Mouse (Mus musculus): Measurements from ENCODE around the gene Tenm4. TPM values are rescaled to one million over a fixed set of nuclear protein-coding genes. Genes with fewer than 3 reads are reported as not detected.
A peak's percentile ranks its signal among the peaks of the same experiment; 100 is the strongest.

Tenm4 gene
- total RNA-seq, 2 experiments from 2014 or later, result 111 to 131 TPM

- peak overlapping the region; percentile 48; the same call in 1 of the 2 replicates for H3K27ac ChIP-seq
- no peak for DNase-seq (ENCODE audit: low spot score in 2 of 2)
- TF ChIP-seq CTCF (conservative IDR thresholded peaks at IDR 0.05), result no peak
- no peak overlapping the region for H3K4me3 ChIP-seq
Measured at GRCm38 (mm10) chr7:96890035-96890621, 719.1 kb downstream of the Tenm4 start.

- no peak for DNase-seq (ENCODE audit: low spot score in 2 of 2)
- Histone ChIP-seq H3K27ac (peak overlapping the region; percentile 39; the same call in 1 of the 2 replicates), H3K4me3 (no peak overlapping the region)
- no peak for TF ChIP-seq CTCF (conservative IDR thresholded peaks at IDR 0.05)
Measured at GRCm38 (mm10) chr7:96890987-96891386, 719.9 kb downstream of the Tenm4 start.

DNA sequence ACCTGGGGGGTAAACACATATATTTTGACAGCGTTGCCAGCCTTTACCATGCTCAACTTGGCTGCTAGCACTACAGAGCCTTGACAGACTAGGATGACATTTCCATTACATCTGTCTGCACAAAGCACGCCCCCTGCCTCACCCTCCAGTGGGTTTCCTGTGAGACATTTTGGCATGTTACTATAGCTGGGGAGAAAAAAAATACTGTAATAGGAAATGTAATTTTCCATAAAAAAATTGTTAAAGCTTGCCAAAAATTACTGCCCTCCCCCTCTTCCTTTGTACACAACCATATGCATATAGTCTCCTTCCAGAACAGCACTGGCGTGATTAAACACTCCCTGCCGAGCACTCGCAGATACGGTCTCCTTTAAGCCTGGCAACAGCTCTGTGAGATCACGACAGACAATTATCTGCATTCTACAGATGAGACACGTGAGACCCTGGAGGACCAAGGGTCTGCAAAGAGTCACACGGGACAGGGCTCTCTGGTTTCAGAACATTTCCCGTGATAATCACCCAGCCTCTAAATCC is 728.1 kb downstream of the Tenm4 start:
- Histone ChIP-seq H3K27ac (peak overlapping the region; percentile 68; the same call in 1 of the 2 replicates), H3K4me3 (no peak overlapping the region)
- peak in 1 of 2 experiments; percentile 55 for DNase-seq (ENCODE audit: low spot score in 2 of 2)
- no peak for TF ChIP-seq CTCF (conservative IDR thresholded peaks at IDR 0.05)

DNA sequence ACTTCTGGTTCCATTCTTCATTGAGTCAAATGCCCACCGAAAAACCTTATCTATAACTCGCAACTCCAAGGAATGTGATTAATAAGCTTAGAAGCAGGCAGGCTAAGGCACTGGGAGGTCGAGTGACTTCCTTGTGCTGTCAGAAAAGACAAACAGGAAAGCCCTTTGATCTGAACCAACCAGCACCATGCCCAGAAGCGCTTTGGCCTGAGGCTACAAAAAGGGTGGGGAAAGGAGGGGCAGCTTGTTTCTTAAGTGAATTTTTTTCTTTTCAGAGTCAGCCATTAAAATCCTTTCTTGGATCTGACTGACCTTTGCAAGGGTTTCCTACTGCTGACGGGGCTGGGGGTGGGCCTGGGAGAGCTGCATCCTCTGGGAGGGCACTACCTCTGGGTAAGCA is 731.1 kb downstream of the Tenm4 start:
- H3K4me3 ChIP-seq, result no peak overlapping the region
- H3K27ac ChIP-seq, result peak overlapping the region; percentile 43
- no peak for DNase-seq (ENCODE audit: low spot score in 2 of 2)
- TF ChIP-seq CTCF (conservative IDR thresholded peaks at IDR 0.05), result no peak

DNA sequence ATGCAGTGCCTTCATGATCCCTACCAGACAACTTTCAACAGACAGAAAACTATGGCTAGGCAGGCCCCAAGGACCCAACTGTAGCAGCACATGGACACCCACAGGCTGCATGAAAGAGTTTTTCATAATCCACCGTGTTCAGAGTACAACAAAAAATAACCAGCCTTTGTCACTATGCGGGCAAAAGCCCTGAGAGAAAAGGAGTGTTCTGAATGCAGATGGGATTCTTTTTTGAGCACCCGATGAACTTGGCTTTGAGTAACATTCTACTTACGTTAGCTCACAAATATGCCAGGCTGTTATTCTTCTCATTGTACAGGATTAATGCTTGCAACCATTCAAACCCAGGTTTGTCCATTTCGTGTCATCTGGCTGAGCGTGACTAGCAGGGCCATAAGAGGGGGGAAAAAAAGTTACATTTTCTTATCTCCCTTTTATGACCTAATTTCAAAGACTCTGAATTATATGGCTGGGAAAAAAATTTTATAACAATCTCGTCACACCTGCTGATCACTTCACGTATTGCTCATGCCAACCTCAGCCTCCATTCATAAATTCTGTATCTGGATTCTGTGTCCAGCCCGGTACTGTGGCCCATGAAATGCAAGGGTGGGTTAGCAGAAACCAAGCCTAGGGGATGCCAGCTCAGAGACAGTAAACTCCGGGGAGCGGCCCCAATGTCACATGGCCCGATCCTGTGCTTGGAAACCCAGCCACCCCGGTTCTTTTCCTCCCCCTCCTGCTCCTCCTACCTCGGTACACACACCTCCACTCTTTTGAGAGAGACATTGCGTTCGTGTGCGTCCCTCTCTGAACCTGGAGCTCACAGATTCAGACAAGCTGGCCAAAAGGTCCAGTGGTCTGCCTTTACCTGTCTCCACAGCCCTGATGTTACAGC is 732.3 kb downstream of the Tenm4 start:
- peak in 1 of 2 experiments; percentile 37 for DNase-seq (ENCODE audit: low spot score in 2 of 2)
- H3K4me3 ChIP-seq, result no peak overlapping the region
- H3K27ac ChIP-seq, result peak overlapping the region; percentile 43
- no peak for TF ChIP-seq CTCF (conservative IDR thresholded peaks at IDR 0.05)

- H3K27ac ChIP-seq, result no peak overlapping the region
- H3K4me3 ChIP-seq, result no peak overlapping the region
- no peak for DNase-seq (ENCODE audit: low spot score in 2 of 2)
- TF ChIP-seq CTCF (conservative IDR thresholded peaks at IDR 0.05), result no peak
Measured at GRCm38 (mm10) chr7:96904442-96904841, 733.4 kb downstream of the Tenm4 start.

DNA sequence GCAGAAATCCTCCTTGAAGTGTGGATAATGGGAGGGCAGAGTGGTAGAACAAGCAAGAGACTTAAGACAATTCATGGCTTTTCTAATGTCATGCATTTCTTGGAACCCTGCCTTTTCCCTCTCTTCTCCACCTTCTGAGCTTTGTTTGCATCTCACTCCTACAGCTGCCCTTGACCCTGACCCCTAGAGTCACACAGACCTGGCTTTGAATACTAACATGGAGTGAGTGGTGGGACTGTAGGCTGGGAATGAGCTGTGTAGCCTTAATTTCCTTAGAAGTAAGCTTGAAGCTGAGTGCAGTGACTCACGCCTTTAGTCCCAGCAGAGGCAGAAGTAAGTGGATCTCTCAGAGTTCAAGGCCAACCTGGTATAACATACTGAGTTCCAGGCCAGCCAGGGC is 733.9 kb downstream of the Tenm4 start:
- no peak overlapping the region for H3K4me3 ChIP-seq
- TF ChIP-seq CTCF (conservative IDR thresholded peaks at IDR 0.05), result no peak
- DNase-seq (ENCODE audit: low spot score in 2 of 2), result no peak
- H3K27ac ChIP-seq, result no peak overlapping the region

DNA sequence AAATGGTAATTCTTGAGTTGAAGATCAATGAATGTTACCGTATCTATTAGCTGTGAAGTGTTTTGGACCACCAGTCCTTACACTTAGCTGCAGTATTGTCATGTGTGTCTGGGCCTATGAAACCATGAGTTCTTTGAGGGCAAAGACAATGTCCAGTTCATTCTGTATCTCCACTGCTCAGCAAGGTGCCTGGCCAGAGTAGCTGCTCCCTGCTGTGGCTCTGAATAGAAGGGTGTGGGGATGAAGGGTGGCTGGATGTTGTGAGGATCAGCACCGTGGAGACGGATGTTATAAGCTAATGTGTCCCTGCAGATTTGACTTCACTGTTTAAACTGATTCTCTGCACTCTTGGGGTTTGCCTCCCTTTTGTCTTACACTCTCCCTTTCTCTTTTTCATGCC is 734.4 kb downstream of the Tenm4 start:
- Histone ChIP-seq H3K27ac (no peak overlapping the region), H3K4me3 (no peak overlapping the region)
- no peak for TF ChIP-seq CTCF (conservative IDR thresholded peaks at IDR 0.05)
- DNase-seq (ENCODE audit: low spot score in 2 of 2), result no peak

DNA sequence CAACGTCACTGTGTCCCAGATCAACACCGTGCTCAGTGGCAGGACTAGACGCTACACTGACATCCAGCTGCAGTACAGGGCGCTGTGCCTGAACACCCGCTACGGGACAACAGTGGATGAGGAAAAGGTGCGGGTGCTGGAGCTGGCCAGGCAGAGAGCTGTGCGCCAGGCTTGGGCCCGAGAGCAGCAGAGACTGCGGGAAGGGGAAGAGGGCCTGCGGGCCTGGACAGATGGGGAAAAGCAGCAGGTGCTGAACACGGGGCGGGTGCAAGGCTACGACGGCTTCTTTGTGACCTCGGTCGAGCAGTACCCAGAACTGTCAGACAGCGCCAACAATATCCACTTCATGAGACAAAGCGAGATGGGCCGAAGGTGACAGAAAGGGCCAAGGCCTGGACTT is 735.2 kb downstream of the Tenm4 start:
- H3K27ac ChIP-seq, result no peak overlapping the region
- TF ChIP-seq CTCF (conservative IDR thresholded peaks at IDR 0.05), result no peak
- H3K4me3 ChIP-seq, result no peak overlapping the region
- DNase-seq (ENCODE audit: low spot score in 2 of 2), result no peak

DNA sequence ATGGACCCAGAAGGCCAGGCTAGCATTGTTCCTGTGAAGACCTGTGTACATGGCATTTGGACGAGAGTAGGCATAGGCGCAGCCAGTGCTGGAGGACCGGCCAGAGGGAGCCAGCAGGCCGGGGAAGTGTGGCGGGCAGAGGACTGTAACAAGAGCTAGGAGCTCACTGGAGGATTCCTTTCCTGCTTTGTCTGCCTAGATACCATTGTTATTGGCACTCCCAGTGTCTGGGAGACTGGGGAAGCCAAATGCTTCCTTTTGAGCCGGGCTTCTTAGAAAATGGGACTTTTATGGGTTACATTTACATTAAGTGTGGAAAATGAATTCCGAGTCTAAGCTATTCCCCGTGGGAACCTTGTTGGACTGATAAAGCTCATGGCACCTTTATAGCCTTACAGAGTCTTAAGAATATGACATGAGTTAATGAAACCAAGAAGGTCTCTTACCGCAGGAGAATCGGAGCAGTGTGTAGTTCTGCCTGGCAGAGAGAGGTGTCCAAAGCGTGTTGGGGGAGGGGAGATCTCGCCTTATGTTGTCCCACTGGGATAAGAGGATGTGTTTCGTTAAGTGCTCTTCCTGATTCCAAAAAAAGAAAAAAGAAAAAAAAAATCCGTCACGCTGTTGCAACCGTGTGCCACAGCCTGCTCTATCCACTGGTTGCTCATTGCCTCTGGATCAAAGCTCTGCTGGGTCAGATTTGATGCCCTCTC is 737.1 kb downstream of the Tenm4 start:
- no peak overlapping the region for H3K27ac ChIP-seq
- no peak for DNase-seq (ENCODE audit: low spot score in 2 of 2)
- TF ChIP-seq CTCF (conservative IDR thresholded peaks at IDR 0.05), result no peak
- H3K4me3 ChIP-seq, result no peak overlapping the region

GRCm38 (mm10) chr7:96909856-96910255 is 738.8 kb downstream of the Tenm4 start:
- H3K27ac ChIP-seq, result no peak overlapping the region
- no peak overlapping the region for H3K4me3 ChIP-seq
- no peak for DNase-seq (ENCODE audit: low spot score in 2 of 2)
- no peak for TF ChIP-seq CTCF (conservative IDR thresholded peaks at IDR 0.05)

DNA sequence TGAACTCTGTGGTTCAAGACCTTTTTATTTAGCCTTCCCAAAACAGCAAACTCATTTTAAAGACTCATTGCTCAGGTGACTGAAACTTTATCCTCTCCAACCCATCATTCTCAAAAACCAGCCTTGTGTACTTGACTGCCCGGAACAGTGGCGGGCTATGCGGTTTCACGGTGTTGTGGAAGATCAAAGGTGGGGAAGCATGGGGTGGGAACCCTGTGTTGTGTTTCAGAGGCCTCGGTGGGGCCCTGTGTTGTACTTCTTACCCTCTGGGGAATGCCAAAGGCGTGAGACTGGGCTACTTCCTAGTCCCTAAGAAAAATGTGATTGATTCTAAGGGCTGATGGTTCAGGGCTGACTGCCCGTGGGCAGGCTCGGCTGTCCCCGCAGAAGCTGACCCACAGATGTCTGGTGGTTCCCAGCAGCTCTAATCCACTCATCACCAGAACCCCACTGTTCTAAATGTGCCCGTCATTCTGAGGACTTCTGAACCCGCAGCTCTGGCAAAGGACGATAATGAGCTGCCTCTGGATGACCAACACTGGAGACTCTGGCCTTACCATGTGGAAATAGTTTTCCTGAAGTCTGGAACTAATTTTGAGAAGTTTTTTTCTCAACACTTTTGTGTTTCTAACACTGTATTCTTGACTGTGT is 739.4 kb downstream of the Tenm4 start:
- Histone ChIP-seq H3K27ac (no peak overlapping the region), H3K4me3 (no peak overlapping the region)
- no peak for DNase-seq (ENCODE audit: low spot score in 2 of 2)
- no peak for TF ChIP-seq CTCF (conservative IDR thresholded peaks at IDR 0.05)
